Mouse (Mus musculus): ENCODE results near the gene Gphb5.

The Gphb5 gene

GRCm38 (mm10) chr12:75391526-75391925, 25.1 kb downstream of the Gphb5 start:
- no peak for DNase-seq

- no peak for DNase-seq
Measured at GRCm38 (mm10) chr12:75389308-75390135, 27.1 kb downstream of the Gphb5 start.

- no peak for DNase-seq
Measured at GRCm38 (mm10) chr12:75388521-75388920, 28.1 kb downstream of the Gphb5 start.

DNA sequence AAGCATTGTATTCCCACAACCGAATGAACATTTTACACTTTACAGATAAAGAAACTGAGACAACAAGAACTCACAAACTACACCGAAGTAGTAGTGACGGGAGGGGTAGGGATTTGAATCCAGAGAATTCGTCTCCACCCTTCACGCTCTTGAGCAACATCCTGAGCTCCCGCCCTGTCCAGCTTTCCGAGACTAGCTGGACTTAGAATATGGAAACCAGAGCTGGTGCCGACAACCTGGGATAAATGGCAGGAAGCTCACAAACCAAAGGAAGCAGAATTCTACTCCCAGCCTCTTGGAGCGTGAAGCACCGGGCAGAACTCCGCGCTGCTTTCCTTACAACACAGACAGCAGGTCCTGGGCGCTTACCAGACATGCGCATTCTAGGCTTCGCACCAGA, 28.7 kb downstream of the Gphb5 start:
- DNase-seq = no peak

DNA sequence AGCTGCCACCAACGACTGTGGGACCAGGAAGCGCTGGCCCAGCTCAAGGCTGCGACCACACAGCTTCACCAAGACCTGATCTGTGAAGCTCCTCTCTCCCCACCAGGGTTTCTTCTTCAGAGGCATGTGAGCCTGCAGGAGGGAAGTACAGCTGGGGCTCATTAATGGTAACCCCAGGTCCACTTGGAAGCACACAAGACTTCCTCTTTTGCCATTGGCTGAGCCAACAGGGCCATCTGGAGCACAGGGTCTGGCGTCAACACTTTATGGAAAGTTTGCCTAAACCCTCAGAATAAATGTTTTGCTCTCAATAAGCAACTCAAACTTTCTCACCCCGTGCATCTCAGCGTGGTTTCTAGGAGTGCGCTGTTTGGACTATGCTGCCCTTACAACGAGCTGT, 29.4 kb downstream of the Gphb5 start:
- no peak for DNase-seq

GRCm38 (mm10) chr12:75386731-75387130, 29.9 kb downstream of the Gphb5 start:
- no peak for DNase-seq

DNA sequence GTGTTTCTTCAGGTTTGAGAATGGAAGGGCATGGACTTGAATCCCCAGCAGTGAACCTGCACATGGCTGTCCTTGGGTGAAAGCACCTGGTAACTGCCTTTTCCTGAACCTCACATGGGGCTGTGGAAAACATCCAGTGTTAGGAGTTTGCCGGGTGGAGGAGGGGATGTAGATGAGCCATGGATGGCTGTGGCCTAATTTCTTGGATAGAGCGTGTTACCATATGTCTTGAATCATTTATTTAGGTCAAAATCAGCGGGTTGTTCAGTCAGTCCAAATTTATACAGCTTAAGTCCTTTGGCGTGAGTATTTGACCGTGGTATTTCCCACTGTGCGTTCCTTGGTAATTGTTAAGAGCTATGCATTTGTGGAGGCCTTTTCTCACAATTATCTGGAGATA, 40.5 kb downstream of the Gphb5 start:
- DNase-seq = no peak

GRCm38 (mm10) chr12:75375060-75375459, 41.5 kb downstream of the Gphb5 start:
- DNase-seq = peak in 1 of 2 experiments; percentile 1

GRCm38 (mm10) chr12:75374437-75374836, 42.1 kb downstream of the Gphb5 start:
- peak in 1 of 2 experiments; percentile 0 for DNase-seq

DNA sequence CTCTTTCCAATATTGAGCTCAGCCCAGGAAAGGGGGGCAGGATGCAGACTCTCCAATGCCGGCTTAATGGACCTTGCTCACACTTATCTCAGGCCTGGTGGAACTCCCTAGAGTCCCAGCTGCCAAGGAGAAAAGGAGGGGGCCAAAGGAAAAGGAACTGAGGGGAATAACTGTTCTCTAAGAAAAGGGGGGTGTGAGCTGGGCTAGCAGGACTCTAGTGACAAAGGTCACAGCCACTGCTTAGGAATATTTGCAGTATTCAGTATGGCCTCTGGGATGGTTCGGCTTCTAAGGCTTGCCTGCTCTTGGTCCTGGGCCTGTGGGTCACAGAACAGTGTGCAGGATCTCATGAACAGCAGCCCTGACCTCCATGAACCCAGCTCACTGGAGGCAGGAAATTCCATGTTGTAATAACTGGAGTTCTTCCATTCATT, 47.1 kb downstream of the Gphb5 start:
- peak; percentile 44 to 55 for DNase-seq

DNA sequence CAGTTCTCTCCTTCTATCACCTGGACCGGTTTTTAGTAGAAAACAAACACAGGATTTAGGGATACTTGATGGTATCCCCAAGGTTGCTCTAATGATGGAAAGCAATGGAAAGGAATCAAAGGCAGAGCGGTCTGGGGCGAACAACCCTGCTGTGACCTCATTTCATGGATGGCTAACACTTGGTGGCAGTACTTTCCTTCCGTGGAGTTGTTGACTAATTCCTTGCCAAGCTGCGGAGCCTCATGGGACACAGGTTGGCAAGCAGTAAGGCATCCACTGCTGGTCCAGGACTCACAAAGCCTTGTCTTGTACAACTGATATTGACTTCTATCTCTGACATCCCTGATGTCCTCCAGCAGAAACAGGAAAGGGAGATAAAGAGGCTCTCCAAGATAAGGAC, 48.1 kb downstream of the Gphb5 start:
- peak in 1 of 2 experiments; percentile 2 for DNase-seq

DNA sequence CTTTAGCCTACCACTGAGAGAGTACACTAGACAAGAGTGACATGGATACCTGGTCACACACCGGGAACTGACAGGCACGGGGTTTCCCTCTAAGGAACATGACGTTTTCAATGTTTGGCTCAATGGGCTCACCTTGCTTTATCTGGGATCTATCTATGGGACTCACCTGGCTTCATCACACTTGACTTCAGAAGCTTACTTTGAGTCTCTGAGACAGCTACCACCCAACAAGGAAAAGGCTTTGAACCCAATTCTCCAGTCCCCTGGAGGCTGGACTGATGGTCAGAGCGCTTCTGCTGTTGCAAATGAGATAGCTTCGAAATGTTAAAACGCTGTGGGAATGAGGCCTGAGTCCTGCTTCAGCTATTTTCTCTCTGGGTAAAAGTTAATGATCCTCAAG, 49.2 kb downstream of the Gphb5 start:
- no peak for DNase-seq

DNA sequence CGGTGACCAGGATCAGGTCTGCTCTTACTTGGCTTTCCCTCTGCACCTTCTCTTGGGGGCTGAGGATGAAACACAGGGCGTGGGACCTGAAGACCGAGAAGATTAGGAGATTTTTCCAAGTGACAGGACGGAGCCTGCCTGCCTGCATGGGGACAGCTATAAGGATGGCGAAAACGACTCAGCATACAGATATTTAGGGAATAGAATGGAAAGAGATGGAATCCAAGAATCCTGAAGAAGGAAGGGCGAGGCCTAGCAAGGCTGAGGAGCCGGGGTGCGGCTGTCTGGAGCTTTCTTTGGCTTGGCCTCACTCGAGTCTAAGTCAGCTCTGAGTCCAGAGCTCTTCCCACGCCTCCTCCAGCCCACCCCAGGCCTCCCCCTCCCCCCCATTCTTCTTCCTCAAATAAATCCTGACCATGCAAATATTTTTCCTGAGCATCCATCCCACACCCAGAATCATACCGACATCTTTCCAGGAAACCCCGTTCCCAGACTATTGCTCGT, 50.9 kb downstream of the Gphb5 start:
- peak in 1 of 2 experiments; percentile 5 for DNase-seq

DNA sequence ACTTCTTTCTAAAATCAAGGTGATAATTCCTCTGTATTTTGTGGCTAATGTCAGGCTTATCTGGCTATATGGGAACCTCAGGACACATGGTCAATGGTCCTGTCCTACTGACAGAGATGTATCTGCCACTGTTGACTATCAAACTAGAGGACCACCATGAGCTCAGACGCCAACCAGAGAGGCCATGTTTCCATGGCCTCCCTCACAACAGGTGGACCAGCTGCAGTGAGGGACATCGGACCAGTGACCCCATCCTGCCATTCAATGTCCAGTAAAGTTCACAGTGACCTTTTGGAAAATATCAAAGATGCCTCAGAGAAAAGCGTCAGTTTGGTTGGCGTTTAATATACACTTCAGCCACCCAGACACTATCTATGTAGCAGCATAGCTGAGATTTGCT, 52.2 kb downstream of the Gphb5 start:
- peak in 1 of 2 experiments; percentile 1 for DNase-seq

DNA sequence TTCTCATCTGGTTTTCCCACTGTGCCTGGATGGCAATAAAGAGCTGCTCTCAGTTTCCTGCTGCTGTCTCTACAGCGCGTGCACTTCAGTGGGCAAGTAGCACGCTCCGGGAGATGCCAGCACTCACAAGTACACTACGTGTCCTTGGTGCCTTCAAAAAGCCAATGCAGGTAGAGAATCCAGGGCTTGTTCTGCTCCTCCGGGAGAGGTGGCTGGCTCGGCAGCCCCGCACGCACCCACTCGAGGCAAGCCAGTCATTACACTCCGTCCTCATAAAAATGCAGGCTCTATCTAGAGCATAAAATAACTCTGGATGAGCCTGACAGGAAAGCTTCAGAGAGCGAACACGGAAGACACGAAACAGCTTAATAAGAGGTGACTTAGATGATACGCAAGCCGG, 54.1 kb downstream of the Gphb5 start:
- DNase-seq = no peak

All from lung, adult 18-20 months (tissue).